Mouse (Mus musculus) urinary bladder, postnatal 4 days (tissue): Measurements from ENCODE around the gene Galr2.

Experiments
- DNase-seq, 2 experiments: peaks; one replicate each; pipeline ENCODE4 v3.0.0; 2021 to 2022; ENCODE audit warnings: low spot score in 2 of 2

The Galr2 gene

DNA sequence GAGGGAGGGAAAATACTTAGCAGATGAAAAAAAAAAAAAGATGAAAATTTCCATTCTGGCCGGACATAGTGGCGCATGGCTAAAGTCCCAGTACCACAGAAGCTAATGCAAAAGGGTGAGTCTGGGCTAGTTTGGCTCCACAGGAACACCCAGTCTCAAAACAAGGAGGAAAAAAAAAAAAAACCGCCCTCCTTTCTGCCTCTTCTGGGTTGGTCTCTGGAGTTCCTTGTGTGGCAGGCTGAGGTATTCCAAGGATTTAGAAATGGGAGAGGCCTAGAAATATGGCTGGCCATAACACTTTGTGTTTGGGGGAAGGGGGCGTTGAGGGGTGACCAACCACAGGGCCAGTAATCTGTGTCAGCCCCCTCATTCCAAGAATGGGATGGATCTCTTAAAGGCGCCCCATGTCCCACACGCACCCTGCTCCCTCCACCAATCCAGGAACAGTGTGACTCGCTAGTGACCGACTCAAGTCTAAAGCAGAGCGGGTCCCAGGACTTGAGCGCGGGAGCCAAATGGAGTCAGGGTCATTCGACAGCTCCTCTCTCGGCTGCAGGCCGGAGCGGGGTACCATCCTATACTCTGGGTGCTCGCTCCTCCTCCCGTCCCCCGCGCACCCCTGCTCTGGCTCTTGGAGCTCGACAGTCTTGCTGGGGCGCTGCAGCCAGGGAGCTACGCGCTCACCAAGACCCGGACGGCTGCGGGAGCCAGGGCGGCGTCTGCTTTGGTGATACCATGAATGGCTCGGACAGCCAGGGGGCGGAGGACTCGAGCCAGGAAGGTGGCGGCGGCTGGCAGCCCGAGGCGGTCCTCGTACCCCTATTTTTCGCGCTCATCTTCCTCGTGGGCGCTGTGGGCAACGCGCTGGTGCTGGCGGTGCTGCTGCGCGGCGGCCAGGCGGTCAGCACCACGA, at the start of gene Galr2:
Gene Galr2 (plus strand): TSS at position 189 of the 913 bp plus-strand sequence.
- no peak for DNase-seq

DNA sequence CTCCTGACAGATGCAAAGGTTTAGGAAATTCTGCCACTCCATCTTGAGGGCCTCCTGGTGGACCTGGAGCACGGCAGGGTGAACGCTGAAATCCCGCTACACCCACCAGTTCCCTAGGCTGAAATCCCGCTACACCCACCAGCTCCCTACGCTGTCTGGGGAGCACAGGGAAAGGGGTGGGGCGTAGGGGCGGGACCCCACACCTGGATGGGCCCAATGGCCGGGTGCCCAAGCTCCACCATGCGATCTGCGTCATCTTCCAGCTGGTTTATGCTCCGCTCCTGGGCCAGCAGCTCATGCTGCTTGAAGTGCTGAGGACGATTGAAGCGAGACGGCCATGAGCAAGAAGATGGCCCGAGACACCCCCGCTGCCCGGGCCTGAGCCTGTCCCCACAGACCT, 48.3 kb upstream of the Galr2 start:
- no peak for DNase-seq

DNA sequence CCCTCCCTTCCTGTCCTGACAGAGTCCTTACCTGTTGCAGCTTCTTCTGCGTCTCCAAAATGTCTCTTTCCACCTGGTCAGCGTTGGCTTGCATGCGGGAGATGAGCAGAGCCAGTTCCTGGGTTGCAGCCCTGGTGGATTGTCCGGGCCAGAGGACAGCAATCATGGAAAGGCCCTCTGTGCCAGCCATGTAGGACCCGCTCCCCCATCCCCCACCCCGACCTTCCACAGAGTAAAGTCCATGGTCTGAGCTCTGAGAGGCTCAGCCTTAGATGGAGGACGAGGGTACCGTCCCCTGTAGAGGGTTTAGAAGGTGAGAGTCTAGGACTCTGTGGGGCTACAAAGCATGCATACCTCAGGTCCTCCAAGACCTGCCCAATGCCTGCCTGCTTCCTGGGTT, 45.8 kb upstream of the Galr2 start:
- DNase-seq, result no peak

DNA sequence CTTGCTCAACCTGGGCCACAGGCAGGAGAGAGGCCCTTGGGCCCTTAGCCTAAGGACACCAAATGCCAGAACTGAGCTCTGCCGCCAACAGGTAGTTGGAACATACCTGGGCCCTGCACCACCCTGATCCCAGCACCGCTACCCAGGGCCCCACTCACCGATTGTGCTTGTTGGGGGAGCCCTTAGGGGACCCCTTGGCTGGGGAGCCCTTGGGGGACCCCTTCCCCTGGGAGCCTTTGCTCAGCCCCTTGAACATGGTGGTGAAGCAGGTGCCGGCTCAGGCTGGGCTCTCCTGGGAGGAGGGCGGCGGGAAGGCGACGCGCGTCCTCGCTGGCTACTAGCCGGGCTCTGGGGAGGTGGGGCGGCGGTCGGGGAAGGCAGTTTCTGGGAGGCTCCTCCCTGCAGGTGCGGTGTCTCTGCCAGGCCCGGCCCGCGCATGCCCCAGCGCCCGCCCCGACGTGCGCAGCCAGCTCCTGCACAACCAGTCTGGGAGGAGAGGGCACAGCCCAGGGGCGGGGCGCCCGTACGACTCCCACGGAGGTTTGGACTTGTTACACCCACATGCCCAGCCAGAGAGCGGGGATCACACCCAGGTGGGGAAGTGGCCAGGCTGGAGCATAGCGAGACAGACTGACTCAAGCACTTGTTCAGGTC, 42.9 kb upstream of the Galr2 start, which contains the start of gene Evpl:
Gene Evpl (minus strand): TSS at position 336 of the 654 bp plus-strand sequence.
- peak; percentile 81 to 82 for DNase-seq

DNA sequence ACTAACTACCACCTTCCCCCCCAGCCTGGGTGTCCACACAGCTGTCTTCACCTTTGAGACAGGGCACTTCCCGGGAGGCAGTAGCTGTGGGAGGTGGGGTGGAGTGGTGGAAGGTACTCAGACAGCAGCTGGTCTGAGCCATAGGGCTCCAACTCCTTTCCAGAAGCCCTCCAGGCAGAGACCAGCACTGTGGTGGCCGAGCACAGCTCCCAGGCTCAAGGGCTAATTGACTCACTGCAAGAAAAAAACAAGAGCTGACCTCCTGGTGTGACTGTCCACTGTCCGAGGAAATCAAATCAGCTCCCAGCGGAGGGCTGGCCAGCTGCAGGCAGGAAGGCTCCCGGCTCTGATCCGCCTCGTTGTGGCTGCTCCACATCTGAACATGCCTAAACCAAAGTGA, 40.9 kb upstream of the Galr2 start:
- no peak for DNase-seq

DNA sequence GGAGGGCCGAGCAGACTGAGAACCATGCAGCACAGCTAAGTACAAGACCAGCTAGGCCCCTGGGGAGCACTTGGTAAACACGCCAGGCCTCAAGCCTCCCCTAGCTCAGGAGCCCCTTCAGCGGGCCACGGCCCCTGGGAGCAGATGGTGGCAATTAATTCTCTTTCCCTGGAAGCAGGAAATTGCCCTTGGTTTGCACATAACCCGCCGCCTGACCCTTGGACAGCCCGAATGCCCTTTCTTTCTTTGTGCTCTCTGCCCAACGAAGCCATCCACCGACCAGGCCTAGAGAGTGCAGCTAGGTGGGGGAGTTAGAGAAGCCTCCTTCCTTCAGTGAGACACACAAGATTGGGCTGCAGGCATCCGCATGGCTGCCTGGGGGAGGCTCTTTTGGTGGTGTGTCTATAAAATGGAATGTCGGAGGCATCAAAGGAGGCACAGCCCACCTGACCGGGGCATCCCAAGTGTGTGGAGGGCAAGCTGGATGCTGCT, 38.9 kb upstream of the Galr2 start:
- DNase-seq, result no peak

DNA sequence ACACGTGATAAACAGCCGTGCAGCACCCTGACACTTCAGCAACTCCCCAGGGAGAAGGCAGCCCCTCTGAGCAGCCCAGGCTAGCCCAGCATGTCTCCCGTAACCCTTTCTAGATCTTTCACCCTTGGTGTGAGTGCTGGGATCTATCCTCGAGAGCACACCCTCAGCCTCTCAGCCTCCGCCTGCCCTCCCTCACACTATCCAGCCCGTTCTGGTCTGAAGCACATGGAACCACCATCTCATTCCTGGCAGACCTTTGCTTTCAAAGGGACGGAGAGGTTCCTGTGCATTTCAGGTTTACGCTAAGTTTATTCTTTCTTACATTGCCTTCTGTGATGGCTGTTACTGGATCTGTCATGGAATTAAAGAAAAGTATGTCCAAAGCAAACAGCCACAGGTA, 36.2 kb upstream of the Galr2 start:
- no peak for DNase-seq

DNA sequence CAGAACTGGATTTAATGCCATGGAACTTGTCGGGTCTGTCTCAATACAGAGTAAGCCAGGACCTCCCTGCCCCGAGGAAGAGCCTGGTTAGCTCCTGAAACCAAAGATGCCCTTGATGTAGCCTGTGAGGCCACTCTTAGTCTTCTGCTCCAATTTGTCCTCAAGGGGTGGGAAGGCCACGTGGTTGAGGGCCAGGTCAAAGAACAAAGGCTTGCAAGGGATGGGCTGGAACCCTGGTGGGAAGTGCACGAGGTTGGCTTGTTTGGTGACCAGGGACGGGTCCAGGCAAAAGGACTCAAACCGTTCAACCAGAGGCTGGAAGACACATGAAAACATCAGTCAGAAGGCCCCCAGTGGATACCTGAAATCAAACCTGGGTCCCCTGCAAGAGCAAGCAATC, 35.1 kb upstream of the Galr2 start:
- no peak for DNase-seq

DNA sequence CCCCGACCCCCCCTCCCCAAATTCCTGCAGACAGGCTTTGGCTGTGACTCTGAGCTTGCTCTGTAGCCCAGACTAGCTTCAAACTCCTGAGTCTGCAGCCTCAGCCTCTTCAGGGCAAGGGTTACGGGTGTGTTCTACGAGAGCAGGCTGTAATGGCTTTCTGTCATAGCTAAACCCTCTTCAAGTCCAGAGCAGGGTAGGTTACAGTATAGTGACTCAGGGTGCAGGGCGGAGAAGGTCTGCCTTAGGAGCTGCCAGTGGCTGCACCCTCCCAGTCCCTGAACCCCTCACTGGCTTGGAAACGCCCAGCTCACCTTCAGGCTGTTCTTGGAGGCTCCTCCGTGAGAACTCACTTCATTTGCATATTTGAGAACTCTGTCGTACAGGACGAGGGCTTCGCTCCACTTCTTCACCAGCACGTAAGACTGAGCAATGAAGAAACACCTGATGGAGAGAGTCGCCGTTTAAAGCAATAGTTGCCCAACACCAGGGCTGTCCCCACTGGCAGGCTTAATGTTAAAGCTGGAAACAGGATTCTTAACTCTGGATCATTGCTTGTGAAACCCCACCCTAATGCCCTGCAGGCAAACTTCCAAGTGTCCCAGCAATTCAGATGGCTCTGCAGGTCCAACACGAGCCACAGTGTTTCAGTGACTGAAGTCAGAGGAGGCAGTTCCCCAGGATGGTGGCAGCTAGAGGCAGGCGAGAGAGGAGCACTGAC, 33.1 kb upstream of the Galr2 start:
- no peak for DNase-seq

DNA sequence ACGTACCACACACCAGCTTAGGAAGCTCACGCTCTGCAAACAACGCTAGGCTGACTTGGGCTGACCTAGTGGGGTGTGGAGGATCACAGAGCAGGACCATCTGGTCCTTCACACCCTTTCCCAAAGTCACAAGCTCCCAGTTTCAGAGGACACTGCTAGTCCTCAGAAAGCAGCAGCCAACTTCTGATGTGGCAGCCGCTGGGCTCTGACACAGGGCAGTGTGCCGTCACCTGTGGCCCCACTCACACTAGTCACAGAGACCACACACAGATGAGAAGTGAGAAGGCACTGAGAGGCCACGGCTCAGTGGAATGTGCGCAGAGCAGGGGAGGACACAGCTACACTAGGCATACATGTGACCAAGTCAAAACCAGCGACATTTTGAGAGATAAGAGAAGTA, 29.8 kb upstream of the Galr2 start:
- DNase-seq, result no peak

DNA sequence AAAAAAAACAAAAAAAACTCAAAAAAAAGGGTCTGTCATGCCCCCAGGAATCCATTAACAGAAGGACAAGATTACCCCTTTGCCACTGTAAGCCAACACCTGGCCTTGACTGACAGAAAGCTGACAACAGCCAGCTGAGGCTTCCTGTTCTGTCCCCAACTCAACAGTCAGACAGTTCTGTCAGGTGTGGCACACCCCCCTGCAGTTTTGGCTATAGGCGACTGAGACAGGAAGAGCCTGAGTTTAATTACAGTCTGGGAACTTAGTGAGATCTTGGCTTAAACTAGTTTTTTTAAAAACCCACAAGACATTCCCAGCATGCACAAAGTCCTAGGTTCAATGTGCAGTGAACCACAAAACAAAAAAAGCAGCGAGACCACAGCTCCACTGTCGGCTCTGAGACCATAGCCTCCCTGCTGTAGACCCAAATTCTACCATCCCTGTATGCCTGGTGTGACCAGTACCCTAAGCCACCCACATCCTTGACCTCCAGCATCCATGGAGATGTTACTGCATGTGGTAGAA, 27.6 kb upstream of the Galr2 start:
- DNase-seq, result no peak

DNA sequence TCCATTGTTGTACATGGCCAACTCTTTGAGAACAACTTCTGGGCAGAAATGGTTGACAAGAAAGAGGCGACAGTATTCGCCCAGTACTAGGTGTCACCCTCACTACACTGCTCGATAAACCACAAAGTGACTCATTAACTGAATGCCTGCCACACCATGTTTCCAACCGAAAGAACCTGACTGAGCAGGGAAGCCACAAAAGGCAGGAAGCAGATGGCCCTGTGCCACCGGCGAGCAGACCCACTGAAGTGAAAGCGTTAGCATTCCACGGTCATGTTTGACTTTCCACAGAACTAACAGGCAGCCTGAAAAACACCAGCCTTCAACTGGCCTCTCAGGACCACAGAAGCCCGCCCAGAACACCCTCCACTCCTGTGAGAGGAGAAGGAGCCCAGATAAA, 26.1 kb upstream of the Galr2 start:
- DNase-seq, result no peak

DNA sequence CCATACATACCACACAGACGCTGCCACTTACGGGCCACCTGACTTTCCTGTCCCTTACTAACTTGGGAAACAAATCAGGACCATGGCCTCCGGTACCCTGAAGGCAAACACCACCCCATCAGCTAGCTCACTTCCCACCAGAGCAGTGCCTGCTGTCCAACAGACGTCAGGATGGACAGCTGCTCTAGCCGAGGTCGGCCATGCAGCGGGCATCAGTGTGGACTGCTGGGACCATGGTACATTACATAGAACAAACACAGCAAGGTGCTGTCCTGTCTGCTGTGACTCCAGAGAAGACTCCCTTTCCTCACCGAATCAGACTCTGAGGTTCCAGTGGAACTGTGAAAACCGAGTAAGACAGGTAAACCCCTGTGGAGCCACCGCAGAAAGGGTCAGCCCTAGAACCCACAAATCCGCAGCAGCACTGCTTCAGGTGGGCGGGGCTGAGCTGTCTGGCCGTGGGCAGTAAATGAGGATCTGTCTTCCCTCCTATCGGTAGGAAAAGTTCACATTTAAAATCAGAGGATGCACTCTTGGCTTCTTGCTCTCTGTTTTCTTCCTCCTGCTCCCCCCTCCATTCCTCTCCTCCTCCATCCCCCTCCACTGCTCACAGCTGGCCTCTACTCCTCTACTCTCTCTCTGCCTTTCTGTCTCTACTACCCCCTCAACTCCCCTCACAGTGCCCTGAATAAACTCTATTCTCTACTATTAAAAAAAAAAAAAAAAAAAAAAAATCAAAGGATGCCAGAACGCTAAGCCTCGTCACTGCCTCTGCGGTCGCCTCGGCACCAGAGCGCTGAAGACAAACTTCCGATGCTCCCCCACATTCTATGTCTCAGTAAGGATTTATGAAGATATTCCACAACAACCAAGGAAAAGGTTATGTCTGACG, 25.4 kb upstream of the Galr2 start:
- DNase-seq, result no peak

DNA sequence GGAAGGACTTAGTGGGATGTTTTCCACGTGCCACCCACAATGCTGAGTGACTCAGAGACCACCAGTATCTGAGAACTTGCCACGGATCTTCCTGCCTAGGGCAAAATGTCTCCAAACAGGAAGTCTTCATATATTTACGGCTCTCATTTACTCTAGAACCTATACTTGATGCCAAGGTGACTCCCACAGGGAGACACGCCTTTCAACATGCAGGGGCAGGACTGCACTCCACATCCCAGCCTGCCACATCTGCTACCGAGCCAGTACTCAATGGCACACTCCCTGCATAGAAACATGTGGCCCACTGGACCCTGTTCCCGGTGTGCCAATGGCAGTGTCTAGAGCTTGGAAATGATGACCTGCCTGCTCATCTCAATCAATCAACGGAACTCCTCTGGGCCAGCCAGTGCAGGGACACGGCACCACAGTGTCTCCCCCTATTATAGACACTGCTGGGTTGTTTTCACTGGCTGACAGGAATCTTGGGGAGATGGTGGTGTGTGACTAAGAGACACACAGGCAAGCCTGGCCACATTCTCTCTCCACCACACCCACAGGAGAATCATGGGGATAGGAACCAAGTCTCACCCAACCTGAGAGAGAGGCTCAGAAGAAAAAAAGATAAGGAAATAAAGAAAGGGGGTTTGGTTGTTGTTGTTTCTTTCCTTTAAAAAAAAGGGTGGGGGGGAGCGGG, 24.6 kb upstream of the Galr2 start:
- DNase-seq, result no peak

DNA sequence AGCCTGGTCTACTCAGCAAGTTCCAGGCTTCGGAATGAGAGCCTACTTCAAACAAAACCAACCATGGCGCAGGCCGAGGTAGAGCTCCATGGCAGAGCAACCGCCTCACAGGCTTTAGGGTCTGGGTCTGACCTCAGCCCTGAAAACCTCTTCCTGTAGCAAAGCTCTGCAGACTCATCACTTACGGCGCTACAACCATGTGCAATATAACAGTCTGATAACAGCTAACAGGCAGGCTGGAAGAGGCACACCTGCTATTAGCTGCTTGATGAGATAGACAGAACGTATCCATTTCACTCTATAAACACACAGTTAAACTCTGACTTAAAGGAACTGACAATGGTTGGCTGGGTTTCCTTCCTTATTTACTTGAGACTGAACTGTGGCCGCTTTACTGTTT, 21.3 kb upstream of the Galr2 start:
- DNase-seq, result no peak

DNA sequence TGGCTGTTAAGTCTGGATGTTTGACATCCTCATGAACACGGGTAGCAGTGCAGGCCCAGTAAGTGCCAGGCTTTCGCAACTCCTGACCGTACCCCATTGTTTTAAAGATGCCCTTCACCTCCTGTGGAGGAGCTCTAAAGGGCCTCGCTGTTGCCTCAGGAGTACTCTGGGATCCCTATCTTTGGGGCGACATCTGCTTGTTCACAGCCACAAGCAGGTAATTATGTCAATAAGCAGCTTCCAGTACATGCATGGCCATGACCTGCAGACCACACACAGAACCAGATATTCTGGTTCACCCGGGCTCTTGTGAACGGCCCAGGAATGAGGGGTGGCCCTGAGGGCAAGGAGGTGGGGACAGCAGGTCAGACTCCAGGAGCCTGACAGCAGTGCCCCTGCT, 20.5 kb upstream of the Galr2 start:
- peak in 1 of 2 experiments; percentile 54 for DNase-seq

DNA sequence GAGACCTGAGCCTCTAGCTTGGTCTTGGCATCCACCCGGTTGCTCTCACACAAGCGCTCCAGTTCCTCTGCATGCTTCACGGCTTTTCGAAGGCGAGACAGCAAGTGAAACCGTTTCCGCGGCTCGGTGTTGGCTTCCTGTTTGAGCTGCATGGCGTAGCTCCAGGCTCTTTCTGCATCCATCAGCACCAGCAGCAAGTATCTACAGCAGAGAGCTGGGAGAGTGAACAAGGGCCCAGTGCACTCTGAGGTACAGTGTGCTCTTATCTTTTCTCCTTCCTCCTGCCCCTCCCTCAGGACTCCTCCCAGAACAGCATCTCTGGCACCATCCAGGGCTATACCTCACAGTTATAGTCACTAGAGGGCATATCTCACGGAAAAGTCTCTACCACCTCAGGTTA, 15.4 kb upstream of the Galr2 start:
- DNase-seq, result no peak

DNA sequence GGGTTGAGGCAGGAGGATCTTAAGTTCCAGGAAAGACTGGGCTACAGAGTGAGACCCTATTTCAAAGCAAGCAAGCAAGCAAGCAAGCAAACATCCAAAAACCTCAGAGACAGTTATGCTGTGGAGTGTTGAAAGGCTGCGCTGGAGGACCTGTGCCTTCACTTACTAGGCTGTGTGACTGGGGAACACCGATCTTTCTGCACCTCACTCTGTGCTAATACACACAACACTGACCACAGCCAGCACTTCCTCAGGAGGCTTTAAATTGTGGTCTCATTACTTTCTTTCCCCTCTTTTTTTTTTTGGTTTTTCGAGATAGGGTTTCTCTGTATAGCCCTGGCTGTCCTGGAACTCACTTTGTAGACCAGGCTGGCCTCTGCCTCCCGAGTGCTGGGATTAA, 14.9 kb upstream of the Galr2 start:
- no peak for DNase-seq

DNA sequence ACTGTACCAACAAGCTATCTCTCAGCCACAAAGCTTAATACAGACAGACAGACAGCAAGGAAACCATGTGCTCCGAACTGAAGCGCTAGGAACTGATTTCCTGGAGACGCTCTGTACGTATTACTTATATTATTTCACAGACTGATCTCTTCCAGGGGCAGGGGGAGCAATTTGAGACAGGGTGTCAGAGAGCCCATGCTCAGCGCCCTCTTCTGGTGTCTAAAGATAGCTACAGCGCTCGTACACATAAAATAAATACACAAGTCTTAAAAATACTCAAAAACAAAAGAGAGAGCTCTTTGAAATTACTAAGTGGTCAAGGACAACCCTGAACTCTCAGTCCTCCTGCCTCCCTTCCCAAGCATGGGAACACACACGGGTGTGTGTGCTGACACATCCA, 13.1 kb upstream of the Galr2 start:
- DNase-seq, result no peak

DNA sequence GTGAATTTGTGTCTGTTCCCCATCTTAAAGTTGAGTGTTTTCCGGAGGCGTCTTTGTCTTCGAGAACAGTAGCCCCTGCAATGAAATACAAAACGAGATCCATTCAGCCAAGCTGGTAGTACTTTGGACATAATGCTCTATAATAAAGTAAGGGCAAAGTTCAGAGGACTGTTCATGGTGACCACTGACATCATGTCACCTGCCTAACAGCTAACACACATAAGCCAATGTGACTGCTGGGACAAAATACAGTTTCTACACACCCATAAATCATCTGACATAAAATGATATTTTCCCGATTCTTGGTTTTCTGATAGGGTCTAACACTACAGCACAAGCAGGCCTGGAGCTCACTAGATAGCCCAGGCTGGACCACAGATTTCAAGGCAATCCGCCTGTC, 12.4 kb upstream of the Galr2 start:
- DNase-seq, result no peak

DNA sequence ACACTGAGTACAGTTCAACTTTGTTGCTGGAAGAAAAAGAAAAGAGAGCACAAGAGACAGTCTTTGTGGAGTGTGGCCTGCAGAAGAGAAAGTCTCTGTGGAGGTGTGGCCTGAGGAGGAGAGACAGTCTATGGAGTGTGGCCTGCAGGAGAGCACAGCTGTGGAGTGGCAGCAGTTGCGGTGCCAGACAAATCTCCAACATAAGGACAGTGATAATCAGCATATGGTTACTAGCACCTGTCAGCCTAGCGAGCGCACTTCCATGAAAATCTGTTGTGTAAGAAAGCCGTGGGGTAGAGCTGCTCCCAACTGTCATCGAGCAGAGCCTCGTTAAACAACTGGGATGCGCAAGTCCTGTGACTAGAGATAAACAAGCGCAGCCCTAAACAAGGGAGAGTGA, 11.2 kb upstream of the Galr2 start:
- no peak for DNase-seq
